Mouse (Mus musculus) megakaryocyte, embryonic 14.5 days (primary cell): Measurements from ENCODE around the gene Fam189a1.

Source experiments
- FLI1 ChIP-seq: IDR thresholded peaks from 2 replicates; pipeline ENCODE4 v1.6.1; 2012; ENCODE audit warnings: low read length, inconsistent platforms, mixed read lengths
- GATA1 ChIP-seq: IDR thresholded peaks from 3 replicates; pipeline ENCODE4 v1.6.1; 2012; ENCODE audit warnings: mixed read lengths, low read length, inconsistent platforms, borderline replicate concordance

GRCm38 (mm10) chr7:64754161-64754560 is 402.2 kb downstream of the Fam189a1 start:
- no peak for TF ChIP-seq FLI1
- TF ChIP-seq GATA1, result no peak
